Mouse (Mus musculus): Measurements from ENCODE around the gene Bok.

The Bok gene

DNA sequence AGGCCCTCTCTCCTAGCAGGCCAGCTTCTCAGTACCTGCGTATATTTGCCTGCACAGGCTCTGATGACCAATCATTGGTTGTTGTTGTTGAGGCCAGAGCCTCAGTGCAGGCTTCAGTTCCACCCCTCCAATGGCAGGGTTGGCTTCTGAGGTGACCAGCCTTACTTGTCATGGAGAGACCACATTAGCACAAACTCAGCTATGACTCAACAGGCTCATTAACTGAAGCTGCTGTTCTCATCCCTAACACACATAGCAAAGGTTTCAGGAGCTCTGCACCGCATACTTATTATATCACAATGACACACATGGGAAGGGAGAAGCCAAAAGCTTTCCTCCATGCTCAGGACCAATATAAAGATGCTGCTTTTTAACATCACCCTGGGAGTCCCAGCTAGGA, 55.2 kb downstream of the Bok start:
- in situ Hi-C loops (cut with MboI; ENCODE audit: low sequenced_read_pairs), result no loop called here

DNA sequence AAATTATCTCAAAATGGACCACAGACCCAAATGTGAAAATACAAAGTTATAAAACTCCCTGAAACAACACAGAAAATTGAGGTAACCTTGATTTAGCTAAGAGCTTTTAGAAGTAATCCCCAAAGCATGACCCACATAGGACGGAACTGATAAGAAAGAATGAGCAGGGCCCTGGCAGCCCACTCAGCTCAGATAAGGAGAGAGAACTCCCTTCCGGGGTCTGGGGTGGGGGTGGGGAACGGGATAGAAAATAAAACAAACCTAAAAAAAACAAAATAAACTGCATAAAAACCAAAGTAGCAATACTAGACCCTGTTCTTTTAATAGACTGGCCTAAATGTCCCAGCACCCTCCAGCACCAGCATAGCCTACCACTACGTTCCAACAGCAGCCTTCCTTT, 56.5 kb downstream of the Bok start:
- in situ Hi-C loops (cut with MboI; ENCODE audit: low sequenced_read_pairs), result no loop called here

DNA sequence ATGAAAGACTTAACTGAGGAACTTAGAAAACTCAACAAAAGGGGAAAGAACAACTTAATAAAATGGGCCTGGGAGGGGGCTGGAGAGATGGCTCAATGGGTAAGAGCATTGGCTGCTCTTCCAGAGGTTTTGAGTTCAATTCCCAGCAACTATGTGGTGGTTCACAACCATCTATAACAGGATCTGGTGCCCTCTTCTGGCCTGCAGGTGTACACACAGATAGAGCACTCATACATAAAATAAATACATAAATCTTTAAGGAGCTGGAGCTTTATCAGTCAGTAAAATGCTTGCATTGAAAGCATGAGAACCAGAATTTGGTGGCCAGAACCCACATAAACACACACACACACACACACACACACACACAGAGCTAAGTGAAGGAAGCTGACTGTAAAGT, 57.5 kb downstream of the Bok start:
- in situ Hi-C loops (cut with MboI; ENCODE audit: low sequenced_read_pairs), result no loop called here

Data from CH12F3 (cell line).